Mouse (Mus musculus): ENCODE measurements around the gene Nepro.

Gene Nepro

GRCm38 (mm10) chr16:44767506-44767905, 43.4 kb downstream of the Nepro start:
- no peak for DNase-seq

- DNase-seq: no peak
These were observed 43.9 kb downstream of the Nepro start for GRCm38 (mm10) chr16:44767967-44768366.

- DNase-seq: no peak
These were observed 48.5 kb downstream of the Nepro start for GRCm38 (mm10) chr16:44772577-44772976.

- no peak for DNase-seq
These were observed 49.6 kb downstream of the Nepro start for GRCm38 (mm10) chr16:44773673-44774072.

- no peak for DNase-seq
These were observed 50.1 kb downstream of the Nepro start for GRCm38 (mm10) chr16:44774201-44774600.

- DNase-seq: peak; percentile 37
These were observed 54.5 kb downstream of the Nepro start for GRCm38 (mm10) chr16:44778538-44779147.

GRCm38 (mm10) chr16:44779494-44779893, 55.4 kb downstream of the Nepro start:
- no peak for DNase-seq

- DNase-seq: no peak
These were observed 56.6 kb downstream of the Nepro start for GRCm38 (mm10) chr16:44780751-44781150.

All from kidney, postnatal 14 days (tissue).